19 mouse cellular contexts compared by ENCODE assay signal in genomic region chr15:99699715-99700114, GRCm38 (mm10). TPM values are rescaled to one million over a fixed set of nuclear protein-coding genes. Genes with fewer than 3 reads are reported as not detected.
"Had no signal": no experiment of that assay in that cellular context is flagged by ENCODE, and none has a peak within 500 bp of the region (broad histone marks: within the 10 kb centered on the region; RNA-seq: fewer than 3 reads in every experiment).

No protein-coding gene starts in this region.

- DNase-seq: kidney, postnatal 10 days; kidney, postnatal 4 days; lung, embryonic 14.5 days; lung, postnatal 10 days; lung, postnatal 4 days; midbrain, embryonic 14.5 days; right cerebral cortex, postnatal 14 days; thymus, postnatal 4 days had no signal

- H3K9ac ChIP-seq: limb, embryonic 15.5 days; liver, embryonic 12.5 days; lung, embryonic 14.5 days; neural tube, embryonic 12.5 days had no signal

- H3K27ac ChIP-seq: limb, embryonic 15.5 days; liver, embryonic 12.5 days; midbrain, embryonic 10.5 days; neural tube, embryonic 12.5 days had no signal

- H3K4me2 ChIP-seq: limb, embryonic 15.5 days; liver, embryonic 12.5 days; lung, embryonic 14.5 days; neural tube, embryonic 12.5 days had no signal

- ATAC-seq: liver, embryonic 12.5 days had no signal

- H3K9me3 ChIP-seq: limb, embryonic 15.5 days; liver, embryonic 12.5 days; midbrain, embryonic 10.5 days; neural tube, embryonic 12.5 days had no signal

- H3K27me3 ChIP-seq: neural tube, embryonic 12.5 days had no signal

- H3K4me3 ChIP-seq: left cerebral cortex, adult 2 months; limb, embryonic 15.5 days; liver, embryonic 12.5 days; midbrain, embryonic 10.5 days; myocyte; neural tube, embryonic 12.5 days had no signal

RNA-seq across cellular contexts. Expression of gene Gm17349, which starts 5.6 kb away (rescaled TPM):
- total RNA-seq: megakaryocyte, adult 5-6 weeks had no signal
- polyA plus RNA-seq: limb, embryonic 11.5 days; limb, embryonic 15.5 days; liver, embryonic 12.5 days; liver, embryonic 16.5 days; lung, embryonic 14.5 days; midbrain, embryonic 10.5 days; midbrain, embryonic 14.5 days; myocyte; neural tube, embryonic 12.5 days; stomach, embryonic 16.5 days; thymus, postnatal 0 days had no signal
